Mouse (Mus musculus): Measurements from ENCODE around the gene Tox4. TPM values are rescaled to one million over a fixed set of nuclear protein-coding genes. Genes with fewer than 3 reads are reported as not detected.
"Not testable (repeated sequence)": the region's sequence is repeated elsewhere in the genome, so short reads cannot be mapped to it uniquely, and the experiment has no call there.

Gene Tox4
- total RNA-seq (2021), result 10 to 100 TPM; 57.1 to 57.5 TPM

DNA sequence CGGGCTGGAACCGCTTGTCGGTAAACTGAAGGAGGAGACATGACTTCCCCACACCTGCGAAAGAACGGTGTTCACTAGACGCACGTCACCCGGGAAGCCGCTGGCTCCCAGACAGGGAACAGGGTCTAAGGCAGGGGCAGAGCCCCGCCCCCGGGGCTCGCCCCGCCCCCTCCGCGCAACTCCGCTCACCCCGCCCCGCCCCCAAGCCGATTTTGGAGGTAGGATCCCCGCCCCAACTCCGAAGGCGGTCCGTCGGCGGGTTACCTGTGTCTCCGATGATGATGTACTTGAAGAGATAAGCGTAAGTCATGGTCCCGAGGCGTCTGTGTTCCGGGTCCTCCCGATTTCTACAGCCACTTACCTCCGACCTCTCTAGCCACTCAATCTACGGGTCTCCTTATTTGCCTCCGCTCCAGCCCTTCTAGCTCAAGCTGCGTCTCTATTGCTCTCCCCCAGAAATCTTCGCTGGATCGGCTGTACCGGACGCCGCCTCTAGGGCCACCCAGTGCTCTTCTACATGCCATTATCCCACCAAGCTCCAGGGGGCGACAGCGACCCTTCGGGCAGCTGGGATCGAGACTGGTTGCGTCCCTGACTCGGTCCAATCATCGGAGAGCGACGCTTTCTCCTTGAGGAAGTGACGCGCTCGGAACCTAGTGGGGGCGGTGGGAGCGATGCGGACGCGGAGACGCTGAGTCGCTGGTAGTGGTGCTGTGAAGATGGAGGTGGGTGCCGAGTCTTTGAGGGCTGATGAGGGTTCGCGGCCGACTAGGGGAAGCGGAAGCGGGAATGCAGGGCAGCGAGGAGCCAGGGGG, at the start of gene Tox4, which contains the start of gene Rab2b:
Gene Tox4 (plus strand): TSS at position 215 of the 815 bp plus-strand sequence.
Gene Rab2b (minus strand): TSS at position 614 of the 815 bp plus-strand sequence.
- peak; percentile 98 for DNase-seq (ENCODE audit: extremely low spot score in 1 of 2, low spot score in 1 of 2)

DNA sequence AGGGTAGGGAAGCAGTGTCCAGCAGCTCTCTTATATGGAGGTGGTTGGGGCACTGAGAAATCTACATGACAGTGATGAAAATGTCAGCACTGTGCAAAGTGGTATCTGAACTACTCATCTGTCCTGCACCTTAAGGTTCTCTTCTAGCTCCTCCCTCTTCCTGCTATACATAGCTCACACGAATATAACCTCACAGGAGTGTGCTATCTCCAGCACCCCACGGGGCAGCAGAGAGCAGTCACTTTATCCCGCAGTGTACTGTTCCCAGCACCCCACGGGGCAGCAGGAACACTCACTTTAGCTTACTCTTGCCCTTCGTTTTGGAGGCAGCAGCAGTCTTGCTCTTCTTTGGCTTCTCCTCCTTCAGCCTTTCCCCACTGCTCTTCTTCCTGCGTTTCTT, 46.7 kb upstream of the Tox4 start:
- DNase-seq (ENCODE audit: extremely low spot score in 1 of 2, low spot score in 1 of 2), result no peak

DNA sequence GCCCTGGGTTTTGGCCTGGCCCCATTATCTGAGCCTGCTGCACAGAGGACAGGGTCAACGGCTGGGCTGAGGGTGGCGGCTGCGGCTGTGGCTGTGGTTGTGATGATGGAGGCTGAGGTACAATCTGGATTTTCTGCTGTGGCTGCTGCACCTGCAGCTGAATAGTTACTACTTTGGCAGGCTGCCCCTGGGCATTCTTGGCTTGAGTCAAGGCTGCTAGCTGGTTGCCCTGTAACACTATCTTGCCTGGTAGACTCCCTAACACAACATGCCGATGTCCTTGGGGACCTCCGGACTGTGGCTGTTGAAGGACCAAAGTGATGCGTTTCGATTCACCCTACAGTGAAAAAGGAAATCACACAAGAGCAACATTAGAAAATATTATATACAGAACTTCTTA, 43.8 kb upstream of the Tox4 start:
- DNase-seq (ENCODE audit: extremely low spot score in 1 of 2, low spot score in 1 of 2), result no peak

DNA sequence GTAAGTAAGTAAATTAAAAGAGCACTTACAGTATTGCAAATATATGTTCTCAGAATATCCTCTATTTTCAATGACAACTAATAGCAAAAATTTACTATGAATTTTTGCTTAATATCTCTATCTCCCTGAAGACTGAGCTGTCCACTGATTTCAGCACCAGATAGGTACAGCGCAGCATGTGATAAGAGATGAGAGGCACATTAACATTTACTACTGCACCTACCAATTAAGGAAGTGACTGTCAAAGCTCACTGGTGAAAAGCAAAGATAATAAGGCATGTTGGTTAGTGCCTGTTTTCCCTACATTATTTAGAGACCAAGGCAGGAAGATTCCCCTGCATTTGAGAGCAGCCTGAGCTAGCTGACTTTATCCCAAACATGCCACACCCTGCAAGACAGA, 42.7 kb upstream of the Tox4 start:
- no peak for DNase-seq (ENCODE audit: extremely low spot score in 1 of 2, low spot score in 1 of 2)

DNA sequence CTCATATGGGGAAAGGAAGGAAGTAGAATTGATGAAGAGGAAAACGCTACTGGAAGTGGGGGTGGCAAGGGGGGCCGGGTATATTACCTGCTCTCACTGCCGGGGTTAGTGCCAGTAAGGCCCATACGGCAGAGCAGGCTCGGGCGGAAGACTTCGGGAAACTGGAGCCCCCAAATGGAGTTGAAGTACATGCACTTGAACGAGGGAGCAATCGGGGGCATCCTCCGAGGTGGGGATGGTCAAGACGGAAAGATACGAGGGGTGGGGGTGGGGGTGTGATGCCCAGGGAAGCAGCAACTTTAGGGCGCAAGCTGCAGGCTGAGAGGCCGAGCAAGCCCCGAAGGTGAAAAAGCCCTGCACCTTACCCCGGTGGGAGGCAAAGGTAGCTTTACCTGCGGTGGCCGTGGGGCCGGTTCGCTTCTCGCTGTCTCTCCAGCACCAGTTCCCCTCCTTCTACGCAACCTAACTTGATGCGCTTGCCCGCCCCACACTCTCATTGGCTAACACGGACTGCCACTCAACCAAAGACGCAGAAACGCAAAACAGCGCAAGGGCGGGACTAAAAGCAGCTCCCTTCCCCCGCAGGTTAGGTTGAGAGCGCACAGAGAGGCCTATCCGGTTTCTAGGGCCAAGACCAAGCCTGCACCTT, 34.8 kb upstream of the Tox4 start:
- DNase-seq (ENCODE audit: extremely low spot score in 1 of 2, low spot score in 1 of 2), result peak; percentile 94 to 99

DNA sequence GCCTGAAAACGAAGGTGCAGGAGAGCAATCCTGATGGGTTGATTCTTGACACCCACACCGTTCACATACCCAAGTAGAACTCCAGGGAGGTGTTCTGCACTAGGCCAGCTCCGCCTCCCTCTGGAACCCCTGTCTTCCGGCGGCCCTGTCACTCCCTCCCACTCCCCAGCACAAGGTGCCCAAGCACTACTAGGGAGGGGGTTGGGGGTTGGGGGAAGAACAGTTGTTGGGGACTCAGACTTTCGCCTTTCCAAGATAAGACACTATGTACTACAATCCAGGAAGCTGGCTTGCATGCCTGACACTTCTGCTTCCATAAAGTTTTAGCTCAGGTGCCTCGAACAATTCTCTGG, 34.3 kb upstream of the Tox4 start:
- no peak for DNase-seq (ENCODE audit: extremely low spot score in 1 of 2, low spot score in 1 of 2)

DNA sequence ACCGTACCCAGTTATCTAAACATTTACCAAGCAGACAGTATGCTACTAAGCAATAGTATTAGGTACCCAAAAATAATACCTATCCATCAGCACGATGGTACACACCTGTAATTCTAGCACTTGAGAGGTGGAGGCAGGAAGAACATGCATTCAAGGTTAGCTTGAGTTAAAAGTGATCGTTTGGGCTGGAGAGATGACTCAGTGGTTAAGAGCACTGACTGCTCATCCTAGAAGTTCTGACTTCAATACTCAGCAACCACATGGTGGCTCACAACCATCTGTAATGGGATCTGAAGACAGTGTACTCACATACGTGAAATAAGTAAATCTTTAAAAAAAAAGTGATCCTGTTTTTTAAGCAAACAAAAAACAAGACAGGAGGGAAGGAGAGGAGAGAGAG, 32.8 kb upstream of the Tox4 start:
- DNase-seq (ENCODE audit: extremely low spot score in 1 of 2, low spot score in 1 of 2), result no peak

DNA sequence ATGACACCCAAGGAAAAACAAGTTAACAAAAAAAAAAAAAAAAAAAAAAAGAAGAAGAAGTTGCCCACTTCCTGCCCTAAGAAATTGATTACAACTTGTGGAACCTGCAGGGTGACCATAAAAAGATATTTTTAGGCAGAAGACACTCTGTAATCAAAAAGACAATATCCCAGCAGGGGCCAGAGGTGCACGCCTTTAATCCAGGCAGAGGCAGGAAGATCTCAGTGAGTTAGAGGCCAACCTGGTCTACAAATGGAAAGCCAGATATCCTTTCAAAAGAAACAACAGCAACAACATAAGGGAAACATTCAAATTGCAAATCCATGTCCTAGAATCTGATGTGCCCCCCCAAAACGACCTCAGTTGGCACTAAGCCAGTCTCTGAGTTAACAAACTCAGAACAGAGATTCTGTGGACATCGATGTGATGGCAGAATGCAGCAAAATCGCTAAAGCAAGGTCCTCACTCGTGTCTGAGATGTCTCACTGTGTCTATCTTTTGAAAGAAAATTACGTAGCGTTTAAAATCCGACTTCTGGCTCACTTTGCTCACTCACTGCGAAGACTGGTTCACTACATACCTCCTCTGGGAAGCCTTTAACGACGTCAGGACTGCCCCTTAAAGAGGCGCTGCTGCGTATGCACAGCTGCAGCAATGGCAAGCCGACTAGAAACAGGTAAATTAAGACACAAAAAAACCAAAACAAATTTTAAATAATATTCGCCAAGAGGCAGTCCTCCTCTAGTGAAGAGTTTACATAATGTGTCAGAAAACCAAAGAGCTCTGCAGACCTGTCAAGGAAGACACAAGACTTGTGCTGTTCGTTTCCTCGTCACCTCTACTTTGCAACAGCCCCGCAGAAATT, 22.4 kb upstream of the Tox4 start:
- no peak for DNase-seq (ENCODE audit: extremely low spot score in 1 of 2, low spot score in 1 of 2)

DNA sequence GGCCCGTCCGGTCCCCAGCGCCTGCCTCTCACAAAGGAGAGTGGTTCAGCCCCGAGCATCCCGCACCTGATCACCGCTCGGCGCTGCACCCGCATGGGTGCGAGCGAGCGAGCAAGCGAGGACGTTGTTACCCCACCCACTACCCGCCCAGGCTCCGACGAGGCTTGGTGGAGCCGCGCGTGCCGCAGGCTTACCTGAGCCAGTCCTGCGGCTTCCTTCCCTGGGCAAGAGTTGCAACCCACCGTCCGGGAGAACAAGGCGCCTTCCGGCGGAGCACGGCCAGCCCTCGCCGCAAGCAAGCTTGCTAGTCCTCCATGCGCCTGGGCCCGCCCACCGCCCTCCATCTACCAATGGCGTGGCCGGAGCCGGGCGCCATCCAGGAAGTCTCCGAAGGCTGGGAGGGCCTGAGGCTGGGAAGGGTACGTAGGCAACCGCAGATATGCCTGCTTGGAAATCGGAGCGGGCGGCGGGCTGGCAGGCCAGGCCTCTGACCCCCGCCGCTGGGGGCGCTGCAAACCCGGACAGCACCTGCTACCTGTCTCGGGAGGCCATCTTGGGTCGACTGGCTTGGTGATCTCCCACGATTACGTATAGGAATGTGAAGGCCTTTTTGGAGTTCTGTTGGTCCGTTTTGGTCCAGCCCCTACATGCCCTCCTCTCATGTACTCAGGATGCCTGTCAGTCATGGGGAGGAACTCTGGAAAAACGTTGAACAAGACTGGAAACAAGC, 21.3 kb upstream of the Tox4 start, which contains the start of gene Chd8:
Gene Chd8 (minus strand): TSS at position 297 of the 730 bp plus-strand sequence.
- DNase-seq (ENCODE audit: extremely low spot score in 1 of 2, low spot score in 1 of 2), result peak; percentile 89 to 98

DNA sequence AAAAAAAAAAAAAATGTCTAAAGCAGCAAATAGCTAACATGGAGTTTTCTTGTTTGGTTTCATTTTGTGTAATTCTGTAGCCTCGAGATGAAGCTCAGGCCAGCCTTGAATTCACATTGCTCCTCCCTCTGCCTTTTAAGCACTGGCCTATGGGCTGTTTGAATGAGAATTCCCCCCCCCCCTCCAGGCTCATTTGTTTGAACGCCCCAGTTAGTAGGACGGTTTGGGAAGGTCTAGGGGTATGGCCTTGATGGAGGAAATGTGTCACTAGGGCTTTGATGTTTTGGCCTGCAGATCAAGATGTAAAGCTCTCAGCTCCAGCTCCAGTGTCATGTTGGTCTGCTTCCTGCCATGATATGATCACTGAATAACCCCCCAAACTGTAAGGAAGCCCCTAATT, 6.2 kb upstream of the Tox4 start:
- DNase-seq (ENCODE audit: extremely low spot score in 1 of 2, low spot score in 1 of 2), result no peak

DNA sequence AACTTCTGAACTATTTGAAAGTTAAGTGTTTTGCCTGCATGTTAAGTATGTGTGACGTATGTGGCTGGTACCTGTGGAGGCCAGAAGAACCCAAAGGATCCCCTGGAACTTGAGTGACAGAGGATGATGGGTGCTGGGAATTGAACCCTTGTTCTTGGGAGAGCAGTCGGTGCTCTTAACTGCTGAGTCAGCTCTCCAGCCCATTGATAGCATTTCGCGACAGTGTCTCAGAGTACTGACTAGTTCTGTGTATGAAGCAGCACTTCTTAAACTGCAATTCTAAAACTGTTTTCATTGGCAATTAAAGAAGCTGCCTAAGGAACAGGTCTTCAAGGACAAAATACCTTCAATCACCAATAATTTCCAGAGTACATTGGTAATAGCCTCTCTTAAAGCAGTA, 1.7 kb upstream of the Tox4 start:
- no peak for DNase-seq (ENCODE audit: extremely low spot score in 1 of 2, low spot score in 1 of 2)

DNA sequence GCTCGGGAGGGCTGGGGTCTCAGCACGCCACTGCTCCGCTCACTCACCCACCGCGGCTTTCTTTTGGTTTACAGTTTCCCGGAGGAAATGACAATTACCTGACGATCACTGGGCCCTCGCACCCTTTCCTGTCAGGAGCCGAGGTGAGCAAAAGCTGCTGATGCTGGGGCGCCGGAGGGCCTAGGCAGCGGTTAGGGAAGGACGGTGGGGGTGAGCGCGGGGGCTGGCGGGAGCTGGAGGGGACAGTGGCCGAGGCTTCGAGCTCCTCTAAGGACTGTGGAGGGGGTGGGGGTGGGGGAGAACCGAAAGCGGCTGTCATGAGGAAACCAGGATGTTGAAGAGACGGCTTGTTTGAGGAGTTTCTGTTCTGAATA, 788 bp downstream of the Tox4 start:
- no peak for DNase-seq (ENCODE audit: extremely low spot score in 1 of 2, low spot score in 1 of 2)

DNA sequence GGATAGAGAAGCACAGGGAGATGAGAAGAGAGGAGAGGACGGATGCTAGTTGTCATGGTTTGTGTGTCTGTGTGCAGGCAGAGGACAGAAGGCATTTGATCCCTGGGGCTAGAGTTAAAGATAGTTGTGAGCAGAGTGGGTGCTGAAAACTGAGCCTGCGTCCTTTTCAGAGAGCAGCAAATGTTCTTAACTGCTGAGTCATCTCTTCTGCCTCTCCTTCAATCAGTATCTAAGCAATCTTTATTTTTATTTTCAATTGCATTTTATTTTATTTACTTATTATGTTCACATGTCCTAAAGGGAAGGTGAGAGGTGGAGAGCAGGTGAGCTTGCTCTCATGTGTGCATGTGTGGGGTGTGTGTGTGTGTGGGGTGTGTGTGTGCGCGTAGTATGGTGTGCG, 4.7 kb downstream of the Tox4 start:
- no peak for DNase-seq (ENCODE audit: extremely low spot score in 1 of 2, low spot score in 1 of 2)

DNA sequence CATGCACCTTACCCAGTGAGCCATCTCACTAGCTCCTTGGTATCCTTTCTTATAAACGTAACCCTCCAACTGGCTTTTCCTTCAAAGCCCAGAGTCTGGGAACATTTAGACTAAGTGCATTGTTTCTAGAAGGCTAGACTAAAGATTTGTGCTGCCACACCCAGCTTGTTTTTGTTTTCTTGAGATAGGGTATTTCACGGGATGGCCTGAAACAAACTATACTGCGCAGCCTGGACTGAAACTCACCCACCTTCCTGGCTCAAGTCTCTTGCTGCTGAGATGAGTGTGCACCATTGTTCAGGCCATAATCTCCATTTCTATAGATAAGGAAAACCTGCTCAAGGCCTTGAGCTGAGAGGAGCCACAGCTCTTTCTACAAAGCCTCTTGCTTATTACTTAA, 5.2 kb downstream of the Tox4 start:
- no peak for DNase-seq (ENCODE audit: extremely low spot score in 1 of 2, low spot score in 1 of 2)

DNA sequence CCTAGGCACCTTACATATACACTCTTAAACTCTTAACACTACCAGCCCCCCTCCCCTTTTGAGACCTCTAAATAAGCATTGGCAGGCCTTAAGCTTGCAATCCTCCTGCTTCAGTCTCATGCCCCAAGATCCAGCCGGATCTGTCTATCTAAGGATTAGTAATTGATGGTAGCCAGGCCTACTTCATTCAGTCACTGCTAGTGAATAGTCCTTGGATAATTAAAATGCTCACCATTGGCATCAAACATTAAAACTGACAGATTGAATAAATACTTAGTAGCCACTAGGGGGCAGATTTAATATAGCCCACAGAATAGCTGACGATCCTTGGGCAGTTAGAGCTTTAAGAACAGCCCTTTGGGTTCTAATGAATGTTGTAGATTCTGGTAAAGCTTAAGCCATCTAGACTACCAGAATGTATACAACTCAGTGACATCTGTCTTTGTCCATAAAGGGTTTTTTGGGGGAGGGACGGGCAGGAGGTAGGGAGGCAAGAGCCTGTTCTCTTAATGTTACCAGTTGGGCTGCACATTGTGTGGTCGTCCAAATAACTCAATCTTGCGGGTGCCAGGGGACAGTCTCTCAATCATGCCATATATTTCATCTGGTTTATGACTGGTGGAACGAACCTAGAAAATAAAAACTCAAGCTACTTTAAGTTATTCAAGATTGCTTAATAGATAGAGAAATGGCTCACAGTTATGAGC, 16.8 kb downstream of the Tox4 start:
- DNase-seq (ENCODE audit: extremely low spot score in 1 of 2, low spot score in 1 of 2), result no peak

DNA sequence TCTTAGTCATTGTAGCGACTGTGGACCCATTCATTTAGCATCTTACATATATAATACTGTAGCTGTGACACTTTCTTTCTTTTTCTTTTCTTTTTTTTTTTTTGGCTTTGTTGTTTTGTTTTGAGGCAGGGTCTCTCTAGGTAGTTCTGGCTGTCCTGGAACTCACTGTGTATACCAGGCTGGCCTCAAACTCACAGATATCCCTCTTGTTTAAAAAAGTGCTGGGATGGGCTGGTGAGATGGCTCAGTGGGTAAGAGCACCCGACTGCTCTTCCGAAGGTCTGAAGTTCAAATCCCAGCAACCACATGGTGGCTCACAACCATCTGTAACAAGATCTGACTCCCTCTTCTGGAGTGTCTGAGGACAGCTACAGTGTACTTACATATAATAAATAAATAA, 24.6 kb downstream of the Tox4 start:
- DNase-seq (ENCODE audit: extremely low spot score in 1 of 2, low spot score in 1 of 2), result not testable (repeated sequence)

DNA sequence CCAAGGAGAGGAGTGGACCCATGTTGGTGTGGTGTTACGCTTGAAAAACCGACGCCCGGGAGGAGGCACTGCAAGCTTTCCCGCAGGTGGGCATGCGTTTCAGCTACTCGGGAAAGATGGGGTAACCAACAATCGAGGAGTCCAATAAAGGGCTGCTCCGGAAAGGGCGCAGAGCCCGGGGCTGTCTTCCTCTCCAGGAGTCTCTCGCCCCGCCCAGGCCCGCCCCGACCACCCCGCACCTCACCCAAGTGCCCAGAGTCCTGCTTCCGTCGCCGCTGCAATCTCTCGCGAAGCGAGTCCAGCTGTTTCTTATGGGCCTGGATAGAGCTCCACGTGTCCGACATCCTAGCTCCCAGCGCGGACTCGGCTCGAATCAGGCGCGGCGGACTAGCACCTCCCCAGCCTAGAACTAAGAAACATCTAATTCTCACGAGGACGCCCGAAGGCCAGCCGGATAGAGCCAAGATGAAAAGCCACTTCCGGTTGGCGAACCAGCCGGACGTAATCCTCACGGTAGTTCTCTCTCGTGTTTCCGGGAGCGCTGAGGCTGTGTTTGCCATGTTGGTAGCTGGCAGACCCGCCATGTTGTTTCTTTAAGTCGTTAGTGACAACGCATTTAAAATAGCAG, 25.8 kb downstream of the Tox4 start, which contains the start of gene Mettl3:
Gene Mettl3 (minus strand): TSS at position 485 of the 628 bp plus-strand sequence.
- DNase-seq (ENCODE audit: extremely low spot score in 1 of 2, low spot score in 1 of 2), result peak; percentile 76 to 83

DNA sequence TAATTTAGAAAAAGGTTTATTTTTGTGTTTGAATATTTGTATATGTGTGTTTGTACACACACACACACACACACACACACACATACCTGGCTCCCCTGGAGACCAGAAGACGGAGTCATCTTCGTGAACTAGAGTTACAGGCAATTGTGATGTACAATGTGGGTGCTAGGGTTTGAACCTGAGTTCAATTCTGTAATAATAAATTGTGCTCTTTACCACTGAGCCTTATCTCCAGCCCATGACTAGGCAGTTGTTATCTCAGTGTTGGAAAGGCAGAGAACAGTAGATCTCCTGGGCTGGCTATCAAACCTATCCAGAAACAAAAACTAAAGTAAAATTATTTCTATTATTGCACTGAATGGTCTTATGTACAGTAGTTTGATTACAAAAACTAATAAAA, 27.2 kb downstream of the Tox4 start:
- DNase-seq (ENCODE audit: extremely low spot score in 1 of 2, low spot score in 1 of 2), result no peak

DNA sequence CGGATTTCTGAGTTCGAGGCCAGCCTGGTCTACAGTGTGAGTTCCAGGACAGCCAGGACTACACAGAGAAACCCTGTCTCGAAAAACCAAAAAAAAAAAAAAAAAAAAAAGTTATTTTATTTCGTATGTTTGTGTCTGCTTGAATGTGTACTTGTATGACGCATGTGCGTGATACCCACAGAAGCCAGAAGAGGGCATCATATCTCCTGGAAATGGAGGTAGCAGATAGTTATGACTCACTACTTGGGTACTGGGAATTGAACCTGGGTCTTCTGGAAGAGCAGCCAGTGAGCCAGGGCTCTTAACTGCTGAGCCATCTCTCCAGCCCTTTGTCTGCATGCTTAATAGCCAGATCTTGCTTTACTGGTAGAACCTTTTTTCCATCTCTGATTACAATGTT, 31.4 kb downstream of the Tox4 start:
- not testable (repeated sequence) for DNase-seq (ENCODE audit: extremely low spot score in 1 of 2, low spot score in 1 of 2)

All from layer of hippocampus, postnatal 25 days (tissue).